Mouse (Mus musculus) liver, embryonic 18 days (tissue): ENCODE data around the gene Slc28a3. TPM values are rescaled to one million over a fixed set of nuclear protein-coding genes. Genes with fewer than 3 reads are reported as not detected.

Experiments used
- polyA plus RNA-seq: library from polyadenylated mRNA; depleted of rRNA; stranded (reverse); fragments of >200 nt; gene quantifications from 2 replicates; pipeline ENCODE4 v1.2.3, GENCODE M21; 2012; rRNA removed

Gene Slc28a3
- polyA plus RNA-seq: 0.02 and 0.03 TPM in 2 replicates

GRCm38 (mm10) chr13:58610716-58611115 lies at the start of gene Slc28a3:
Gene Slc28a3, minus strand, starts transcription at chr13:58610877.

Other genes starting within 250 kb of the Slc28a3 start
- gene 2210016F16Rik, start 225.7 kb downstream of the Slc28a3 start, polyA plus RNA-seq: 9.7 and 10.2 TPM in 2 replicates
- 6.1 and 6.6 TPM in 2 replicates for gene Rmi1, start 208.6 kb downstream of the Slc28a3 start, polyA plus RNA-seq
- gene Hnrnpk, start 207.5 kb downstream of the Slc28a3 start, polyA plus RNA-seq: 252 and 256 TPM in 2 replicates
- 0.21 and 0.34 TPM in 2 replicates for gene Ntrk2, start 195.7 kb upstream of the Slc28a3 start, polyA plus RNA-seq